Mouse (Mus musculus): Measurements from ENCODE around the gene Tmem255b.

DNA sequence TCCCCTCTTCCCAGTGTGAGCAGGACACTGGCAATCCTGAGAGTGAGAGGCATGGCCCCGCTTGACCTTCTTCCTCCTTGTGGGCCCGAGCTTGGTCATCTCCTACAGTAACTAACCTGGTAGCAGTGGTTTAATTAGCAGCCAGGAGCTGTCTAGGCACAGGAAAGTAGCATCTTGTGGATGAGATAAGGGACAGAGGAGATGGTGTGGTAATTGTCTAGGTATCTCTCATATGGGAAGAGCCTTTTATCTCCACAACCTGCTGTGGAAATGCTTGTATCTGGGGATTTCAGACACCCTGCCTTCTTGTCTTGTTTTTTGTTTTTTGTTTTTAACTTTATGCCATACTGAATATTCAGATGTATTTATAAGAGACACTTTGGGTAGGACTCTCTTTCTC lies 2.5 kb downstream of the Tmem255b start:
- TF ChIP-seq CTCF (IDR thresholded peaks at IDR 0.05; ENCODE audit: low read depth) (no peak), EP300 (IDR thresholded peaks at IDR 0.05; ENCODE audit: low read depth) (no peak)
